Mouse (Mus musculus): ENCODE data around the gene Samd9l.
"Not testable (repeated sequence)": the region's sequence is repeated elsewhere in the genome, so short reads cannot be mapped to it uniquely, and the experiment has no call there.

Gene Samd9l

GRCm38 (mm10) chr6:3343603-3344247 is 55.6 kb downstream of the Samd9l start:
- DNase-seq (ENCODE audit: low spot score) = not testable (repeated sequence)

- no peak for DNase-seq (ENCODE audit: low spot score)
Measured at GRCm38 (mm10) chr6:3341479-3341878, 57.9 kb downstream of the Samd9l start.

- DNase-seq (ENCODE audit: low spot score) = not testable (repeated sequence)
Measured at GRCm38 (mm10) chr6:3340928-3341327, 58.4 kb downstream of the Samd9l start.

GRCm38 (mm10) chr6:3339131-3339530 is 60.2 kb downstream of the Samd9l start:
- not testable (repeated sequence) for DNase-seq (ENCODE audit: low spot score)
